8 mouse cellular contexts compared by ENCODE assay signal in genomic region chr4:123687025-123687781, GRCm38 (mm10). TPM values are rescaled to one million over a fixed set of nuclear protein-coding genes. Genes with fewer than 3 reads are reported as not detected.
DNase-seq lines count a peak whose midpoint lies in the region; ATAC-seq and TF ChIP-seq lines count a peak whose summit lies in the region.

No protein-coding gene starts in this region.

- H3K27me3 ChIP-seq in kidney, adult 2 months (replicated peaks; ENCODE audit: control insufficient read depth, insufficient read depth, low read length), result no peaks in the 10 kb centered on the region
- peaks cover 20% of the 10 kb centered on the region for H3K27me3 ChIP-seq in lung, embryonic 14.5 days (ENCODE audit: insufficient read depth, low read length)
- H3K27me3 ChIP-seq in neural tube, embryonic 15.5 days (replicated peaks), result no peaks in the 10 kb centered on the region

- H3K27ac ChIP-seq in cortical plate, adult 2 months (ENCODE audit: insufficient read depth, low read length), result peak overlapping the region; percentile 98
- no peak overlapping the region for H3K27ac ChIP-seq in kidney, adult 2 months (ENCODE audit: insufficient read depth, low read depth, low read length)
- 0 out of 2 replicates have a peak overlapping the region, but pooled peaks have one; percentile 12 for H3K27ac ChIP-seq in lung, embryonic 14.5 days (ENCODE audit: low read depth)
- peak overlapping the region; percentile 90 for H3K27ac ChIP-seq in neural tube, embryonic 15.5 days (replicated peaks)

- peak; percentile 14 to 38 for DNase-seq in B cell, adult 2 months
- peak; percentile 18 for DNase-seq in R1 (ENCODE audit: low read depth, low spot score)
- peak; percentile 51 to 56 for DNase-seq in heart, adult 9 months (ENCODE audit: low spot score in 2 of 2)
- DNase-seq in kidney, adult 2 months, result peak; percentile 80
- DNase-seq in lung, embryonic 14.5 days, result peak; percentile 47
- DNase-seq in natural killer cell, adult 2 months (ENCODE audit: low spot score in 2 of 2), result no peak

- H3K4me1 ChIP-seq in cortical plate, adult 2 months (ENCODE audit: control insufficient read depth, insufficient read depth, low read length), result peaks cover 8% of the 10 kb centered on the region
- no peaks in the 10 kb centered on the region; the same call in 1 of the 2 replicates for H3K4me1 ChIP-seq in kidney, adult 2 months (ENCODE audit: control insufficient read depth, insufficient read depth, low read length)
- no peaks in the 10 kb centered on the region for H3K4me1 ChIP-seq in lung, embryonic 14.5 days (ENCODE audit: insufficient read depth)
- peaks cover 37% of the 10 kb centered on the region for H3K4me1 ChIP-seq in neural tube, embryonic 15.5 days

- peak overlapping the region; percentile 71 for H3K4me3 ChIP-seq in cortical plate, adult 2 months (ENCODE audit: insufficient read depth, low read length)
- H3K4me3 ChIP-seq in kidney, adult 2 months (ENCODE audit: insufficient read depth, low read depth, low read length), result peak overlapping the region; percentile 59
- H3K4me3 ChIP-seq in lung, embryonic 14.5 days (ENCODE audit: low read depth, low read length), result peak overlapping the region; percentile 72
- peak overlapping the region; percentile 76 for H3K4me3 ChIP-seq in neural tube, embryonic 15.5 days (replicated peaks)

- H3K36me3 ChIP-seq in kidney, adult 2 months (ENCODE audit: control insufficient read depth, insufficient read depth, low read length), result no peaks in the 10 kb centered on the region
- H3K36me3 ChIP-seq in lung, embryonic 14.5 days (ENCODE audit: insufficient read depth), result no peaks in the 10 kb centered on the region
- H3K36me3 ChIP-seq in neural tube, embryonic 15.5 days, result peaks cover 13% of the 10 kb centered on the region

- TF ChIP-seq POLR2A in cortical plate, adult 2 months (IDR thresholded peaks at IDR 0.05; ENCODE audit: extremely low read depth, insufficient read depth, low read length), result no peak
- TF ChIP-seq POLR2A in kidney, adult 2 months (IDR thresholded peaks at IDR 0.05; ENCODE audit: low read depth, low read length), result no peak

- TF ChIP-seq CTCF in cortical plate, adult 2 months (IDR thresholded peaks at IDR 0.05; ENCODE audit: extremely low read depth, insufficient read depth, low read length), result no peak
- no peak for TF ChIP-seq CTCF in kidney, adult 2 months (conservative IDR thresholded peaks at IDR 0.05; ENCODE audit: insufficient read depth, insufficient read length, low read depth, low read length)
- TF ChIP-seq CTCF in lung, embryonic 14.5 days (IDR thresholded peaks at IDR 0.05; ENCODE audit: low read depth), result no peak

- H3K9ac ChIP-seq in lung, embryonic 14.5 days, result peak overlapping the region; percentile 64
- H3K9ac ChIP-seq in neural tube, embryonic 15.5 days (replicated peaks), result peak overlapping the region; percentile 85

- WGBS in kidney, adult 2 months, result under 1% methylated on average over 88 of the region's 89 CpGs
- WGBS in lung, embryonic 14.5 days, result under 1% methylated on average over 68 of the region's 89 CpGs
- WGBS in neural tube, embryonic 15.5 days, result 1% methylated on average over 46 of the region's 89 CpGs

- H3K4me2 ChIP-seq in lung, embryonic 14.5 days, result peak overlapping the region; percentile 100
- H3K4me2 ChIP-seq in neural tube, embryonic 15.5 days, result peak overlapping the region; percentile 74

- peak; percentile 63 for ATAC-seq in lung, embryonic 14.5 days (ENCODE audit: insufficient read depth)
- ATAC-seq in neural tube, embryonic 15.5 days (ENCODE audit: low FRiP score), result peak; percentile 72

- H3K9me3 ChIP-seq in lung, embryonic 14.5 days (ENCODE audit: low read depth, low read length), result no peaks in the 10 kb centered on the region
- H3K9me3 ChIP-seq in neural tube, embryonic 15.5 days (replicated peaks), result no peaks in the 10 kb centered on the region

RNA-seq across cellular contexts. Expression of gene Macf1, which starts 3.0 kb away (rescaled TPM):
- 137 and 141 TPM in 2 replicates for polyA plus RNA-seq in cortical plate, adult 2 months (2012; rRNA removed)
- 58.4 and 62.9 TPM in 2 replicates for polyA plus RNA-seq in kidney, adult 2 months (2012; rRNA removed)
- 103 and 107 TPM in 2 replicates for polyA plus RNA-seq in lung, embryonic 14.5 days (2014; fragmentation: Nextera tagmentation; extraction: Ambion mirVana)
- polyA plus RNA-seq in neural tube, embryonic 15.5 days (2015; fragmentation: Nextera tagmentation; extraction: Ambion mirVana), result 57.6 and 62.6 TPM in 2 replicates

RNA-seq across cellular contexts. Expression of gene Ndufs5, which starts 30.8 kb away (rescaled TPM):
- 460 and 497 TPM in 2 replicates for polyA plus RNA-seq in cortical plate, adult 2 months (2012; rRNA removed)
- 99.5 and 147 TPM in 2 replicates for polyA plus RNA-seq in kidney, adult 2 months (2012; rRNA removed)
- 313 TPM in 2 replicates for polyA plus RNA-seq in lung, embryonic 14.5 days (2014; fragmentation: Nextera tagmentation; extraction: Ambion mirVana)
- 474 and 561 TPM in 2 replicates for polyA plus RNA-seq in neural tube, embryonic 15.5 days (2015; fragmentation: Nextera tagmentation; extraction: Ambion mirVana)

Comparison
In these comparisons a context has a peak if more than half of its experiments do, and no peak if none do; other contexts are left out.
1. DNase-seq: peak in B cell, adult 2 months (2 of 2), R1 (single experiment), heart, adult 9 months (2 of 2), kidney, adult 2 months (single experiment) and lung, embryonic 14.5 days (single experiment); none in natural killer cell, adult 2 months (0 of 2).
2. Peak in every context shown above with its lines, with median percentiles within 50 percentile points of each other: H3K4me3 ChIP-seq.